Mouse (Mus musculus) spleen, adult 2 months (tissue): ENCODE data around the gene Fam43a. TPM values are rescaled to one million over a fixed set of nuclear protein-coding genes. Genes with fewer than 3 reads are reported as not detected.

Experiments used
- DNase-seq, 2 experiments: peaks; one replicate each; pipeline versions ENCODE4 v3.0.0 to v3.0.0-alpha.2; 2012 to 2021; ENCODE audit warnings: low spot score in 2 of 2, low read depth in 1 of 2
- H3K27ac ChIP-seq: fragments of 200-500 bp; 2 replicates; pipeline ENCODE4 v1.5.1; 2012; ENCODE audit warnings: low read length, inconsistent platforms; ENCODE audit not compliant: insufficient read depth
- H3K27me3 ChIP-seq: fragments of 200-500 bp; 2 replicates; pipeline ENCODE4 v1.6.1; 2012; ENCODE audit warnings: mild to moderate bottlenecking, moderate library complexity, low read length, inconsistent platforms; ENCODE audit not compliant: control insufficient read depth, insufficient read depth
- H3K36me3 ChIP-seq: fragments of 200-500 bp; 2 replicates; pipeline ENCODE4 v1.6.1; 2012; ENCODE audit warnings: mild to moderate bottlenecking, low read length, inconsistent platforms; ENCODE audit not compliant: control insufficient read depth, insufficient read depth
- H3K4me1 ChIP-seq: fragments of 200-500 bp; 2 replicates; pipeline ENCODE4 v1.6.1; 2011; ENCODE audit warnings: inconsistent platforms; ENCODE audit not compliant: control insufficient read depth, insufficient read depth, insufficient read length
- H3K4me3 ChIP-seq: fragments of 200-500 bp; 2 replicates; pipeline ENCODE4 v1.5.1; 2011; ENCODE audit warnings: mild to moderate bottlenecking, inconsistent platforms; ENCODE audit not compliant: insufficient read depth, insufficient read length; ENCODE audit errors: extremely low read depth
- CTCF ChIP-seq: fragments of 200-500 bp; IDR thresholded peaks from 2 replicates; pipeline ENCODE4 v1.5.1; 2011; ENCODE audit warnings: mild to moderate bottlenecking, inconsistent platforms; ENCODE audit not compliant: insufficient read depth, insufficient read length, insufficient replicate concordance; ENCODE audit errors: extremely low read depth
- POLR2A ChIP-seq: fragments of 200-500 bp; IDR thresholded peaks from 2 replicates; pipeline ENCODE4 v1.6.1; 2011; ENCODE audit warnings: low read depth, low read length, inconsistent platforms
- WGBS: fragments of 180-500 bp; shearing (Covaris S2); methylation state at CpG from one replicate; pipeline ENCODE4 v1.1.7; 2018; 5-methylcytosine and 5-hydroxymethylcytosine counted together
- polyA plus RNA-seq: library from polyadenylated mRNA; depleted of rRNA; stranded (reverse); fragments of >200 nt; gene quantifications from 2 replicates; pipeline ENCODE4 v1.2.3, GENCODE M21; 2012; rRNA removed

Gene Fam43a
- polyA plus RNA-seq, 1 experiment = 56.3 TPM

DNA sequence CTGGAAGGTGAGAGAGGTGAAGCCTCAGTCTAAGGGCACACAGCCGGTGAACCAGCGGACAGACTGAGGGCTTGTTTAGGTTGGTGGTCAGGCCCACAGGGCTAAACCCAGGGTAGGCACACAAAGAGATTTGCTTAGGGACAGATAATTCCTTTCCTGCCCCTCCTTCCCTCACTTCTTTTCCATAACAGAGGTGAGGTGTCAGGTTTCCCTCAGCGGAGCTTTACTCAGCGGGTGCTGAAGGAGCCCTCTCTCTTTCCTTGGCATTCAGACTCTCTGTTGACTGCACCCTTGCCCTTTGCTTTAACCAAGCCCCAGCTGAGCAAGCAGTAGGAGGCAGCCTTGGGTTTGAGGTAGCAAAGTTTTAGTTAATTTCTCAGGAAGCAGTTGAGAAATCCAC lies 41.9 kb downstream of the Fam43a start:
- no peak for DNase-seq
- TF ChIP-seq CTCF (no peak), POLR2A (no peak)
- peaks cover 13% of the 10 kb centered on the region; the same call in 1 of the 2 replicates for H3K4me1 ChIP-seq
- H3K36me3 ChIP-seq = no peaks in the 10 kb centered on the region
- no peak overlapping the region for H3K4me3 ChIP-seq
- H3K27ac ChIP-seq = no peak overlapping the region
- 95% methylated on average over 4 of the region's 4 CpGs for WGBS
- no peaks in the 10 kb centered on the region for H3K27me3 ChIP-seq

- TF ChIP-seq POLR2A = no peak
- no peak for TF ChIP-seq CTCF
- H3K36me3 ChIP-seq = no peaks in the 10 kb centered on the region
- WGBS = 93% methylated on average over 3 of the region's 3 CpGs
Measured at GRCm38 (mm10) chr16:30642229-30642628, 42.7 kb downstream of the Fam43a start.

DNA sequence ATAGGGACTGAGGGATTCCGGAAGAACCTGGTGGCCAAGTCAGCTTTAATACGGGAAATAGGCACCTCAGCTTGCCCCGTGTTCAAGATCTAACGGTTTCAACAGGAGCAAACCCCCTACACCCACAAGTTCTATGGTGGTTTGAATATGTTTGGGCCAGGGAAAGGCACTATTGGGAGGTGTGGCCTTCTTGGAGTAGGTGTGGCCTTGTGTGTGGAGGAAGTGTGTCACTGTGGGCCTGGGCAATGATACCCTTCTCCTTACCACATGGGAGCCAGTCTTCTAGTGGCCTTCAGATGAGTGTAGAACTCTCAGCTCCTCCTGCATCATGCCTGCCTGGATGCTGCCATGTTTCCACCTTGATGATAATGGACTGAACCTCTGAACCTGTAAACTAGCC lies 45.5 kb downstream of the Fam43a start:
- TF ChIP-seq CTCF = no peak
- TF ChIP-seq POLR2A = no peak
- DNase-seq = no peak
- Histone ChIP-seq H3K27ac (peak overlapping the region; percentile 76), H3K27me3 (no peaks in the 10 kb centered on the region), H3K4me3 (no peak overlapping the region), H3K36me3 (no peaks in the 10 kb centered on the region), H3K4me1 (peaks cover 14% of the 10 kb centered on the region; the same call in 1 of the 2 replicates)
- 90% methylated on average over 4 of the region's 4 CpGs for WGBS

More at GRCm38 (mm10) chr16:30642229-30642628, 42.7 kb downstream of the Fam43a start:
- Histone ChIP-seq H3K27me3 (no peaks in the 10 kb centered on the region), H3K4me1 (peaks cover 14% of the 10 kb centered on the region; the same call in 1 of the 2 replicates), H3K27ac (no peak overlapping the region), H3K4me3 (no peak overlapping the region)
- no peak for DNase-seq

DNA sequence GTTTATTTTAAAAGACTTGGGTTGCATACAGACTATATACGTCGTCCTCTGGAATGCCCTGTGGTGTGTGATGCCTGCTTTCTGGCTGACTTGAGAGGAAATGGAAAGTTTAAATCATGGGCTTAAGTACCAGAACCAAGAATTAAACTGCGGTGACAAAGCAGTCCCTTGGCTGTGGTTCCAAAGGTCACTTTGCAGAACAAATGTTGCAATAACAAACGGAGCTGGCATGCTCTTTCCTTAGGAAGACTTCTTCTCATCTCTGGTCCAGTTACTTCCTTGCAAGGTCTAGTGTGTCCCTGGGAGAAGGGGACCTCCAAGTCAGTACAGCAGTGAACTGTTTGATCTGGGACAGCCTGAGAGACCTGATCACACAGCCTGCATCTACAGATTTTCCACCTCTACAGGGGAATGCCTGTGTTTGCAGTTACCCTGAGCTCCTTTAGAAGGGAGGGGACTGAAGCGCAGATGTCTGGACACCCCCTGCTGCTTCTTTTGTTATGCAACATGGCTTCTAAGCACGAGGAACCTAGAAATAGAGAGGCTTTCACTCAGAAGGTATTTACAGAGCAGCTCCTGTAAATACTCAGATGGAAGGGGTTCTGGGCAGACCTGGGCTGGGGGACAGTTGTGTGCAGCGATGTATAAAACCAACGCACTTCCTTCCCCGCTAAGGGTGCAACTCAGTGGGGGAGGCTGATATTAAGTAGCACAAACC lies 46.5 kb downstream of the Fam43a start:
- TF ChIP-seq CTCF (no peak), POLR2A (no peak)
- WGBS = 23% methylated on average over 9 of the region's 9 CpGs
- H3K27me3 ChIP-seq = no peaks in the 10 kb centered on the region
- no peaks in the 10 kb centered on the region for H3K36me3 ChIP-seq
- H3K27ac ChIP-seq = peak overlapping the region; percentile 76
- peaks cover 15% of the 10 kb centered on the region; the same call in 1 of the 2 replicates for H3K4me1 ChIP-seq
- DNase-seq = peak; percentile 61 to 64
- H3K4me3 ChIP-seq = no peak overlapping the region

GRCm38 (mm10) chr16:30646856-30647255 lies 47.3 kb downstream of the Fam43a start:
- H3K27me3 ChIP-seq = no peaks in the 10 kb centered on the region
- peak overlapping the region; percentile 33; the same call in 1 of the 2 replicates for H3K27ac ChIP-seq
- no peak overlapping the region for H3K4me3 ChIP-seq
- H3K4me1 ChIP-seq = peaks cover 19% of the 10 kb centered on the region; the same call in 1 of the 2 replicates
- H3K36me3 ChIP-seq = no peaks in the 10 kb centered on the region
- DNase-seq = no peak
- TF ChIP-seq POLR2A = no peak
- WGBS = 75% methylated on average over 3 of the region's 3 CpGs

DNA sequence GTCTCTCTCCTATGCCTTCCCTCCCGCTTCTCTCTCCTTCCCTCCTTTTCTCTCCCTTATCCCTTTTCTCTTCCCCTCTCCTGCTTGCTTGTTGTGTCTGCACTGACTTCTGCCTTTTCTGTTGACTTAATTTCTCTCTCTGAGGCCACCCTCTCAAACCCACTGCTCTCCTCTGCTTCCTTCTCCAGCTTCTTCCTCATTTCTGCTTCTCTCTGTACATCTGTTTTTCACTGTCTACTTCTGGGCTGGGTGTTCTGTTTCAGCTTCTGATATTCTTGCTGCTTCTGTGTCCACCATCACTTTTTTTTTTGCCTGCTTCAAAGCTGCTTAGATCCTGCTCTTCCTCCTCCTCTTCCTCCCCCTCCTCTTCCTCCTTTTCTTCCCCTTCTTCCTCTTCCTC lies 51.8 kb downstream of the Fam43a start:
- Histone ChIP-seq H3K36me3 (no peaks in the 10 kb centered on the region), H3K4me1 (peaks cover 7% of the 10 kb centered on the region; the same call in 1 of the 2 replicates), H3K27ac (no peak overlapping the region), H3K4me3 (no peak overlapping the region), H3K27me3 (no peaks in the 10 kb centered on the region)
- no peak for DNase-seq
- 52% methylated on average over 1 of the region's 1 CpGs for WGBS
- no peak for TF ChIP-seq CTCF
- no peak for TF ChIP-seq POLR2A

Other genes starting within 250 kb of the Fam43a start
- gene Atp13a3, start 193.7 kb upstream of the Fam43a start, polyA plus RNA-seq = 13.4 and 15.3 TPM in 2 replicates
- gene Tmem44, start 48.9 kb upstream of the Fam43a start, polyA plus RNA-seq = 2.7 and 3.5 TPM in 2 replicates
- 9.6 and 10.2 TPM in 2 replicates for gene Lsg1, start 12.1 kb upstream of the Fam43a start, polyA plus RNA-seq